Mouse (Mus musculus) stomach, embryonic 16.5 days (tissue): ENCODE data around the gene Adcy1. TPM values are rescaled to one million over a fixed set of nuclear protein-coding genes. Genes with fewer than 3 reads are reported as not detected.
"Not testable (repeated sequence)": the region's sequence is repeated elsewhere in the genome, so short reads cannot be mapped to it uniquely, and the experiment has no call there.

Experiments used
- ATAC-seq: fragments of 200-750 bp; cut with Nextera tagmentation; 2 replicates; pipeline ENCODE4 v1.8.0; 2017; ENCODE audit warnings: moderate number of reproducible peaks, moderate TSS enrichment; ENCODE audit not compliant: insufficient read depth, low FRiP score
- H3K27ac ChIP-seq: fragments of 300-500 bp; sonication (generic); 2 replicates; pipeline ENCODE4 v1.5.1; 2014; ENCODE audit warnings: low read length
- H3K27me3 ChIP-seq: fragments of 300-500 bp; sonication (generic); 2 replicates; pipeline ENCODE4 v1.6.1; 2014; ENCODE audit warnings: low read length, control low read depth, mixed read lengths; ENCODE audit not compliant: control insufficient read depth, insufficient read depth
- H3K36me3 ChIP-seq: fragments of 300-500 bp; sonication (generic); 2 replicates; pipeline ENCODE4 v1.6.1; 2014; ENCODE audit warnings: low read length; ENCODE audit not compliant: control insufficient read depth, insufficient read depth
- H3K4me1 ChIP-seq: fragments of 300-500 bp; sonication (generic); 2 replicates; pipeline ENCODE4 v1.6.1; 2014; ENCODE audit warnings: low read length, control low read depth, mixed read lengths; ENCODE audit not compliant: control insufficient read depth, insufficient read depth
- H3K4me2 ChIP-seq: fragments of 300-500 bp; sonication (generic); 2 replicates; pipeline ENCODE4 v1.6.1; 2014; ENCODE audit warnings: low read depth, low read length, mixed read lengths
- H3K4me3 ChIP-seq: fragments of 300-500 bp; sonication (generic); replicated peaks from 2 replicates; pipeline ENCODE4 v1.5.1; 2014; ENCODE audit warnings: mild to moderate bottlenecking, low read length
- H3K9ac ChIP-seq: fragments of 300-500 bp; sonication (generic); 2 replicates; pipeline ENCODE4 v1.6.1; 2014; ENCODE audit warnings: low read length
- H3K9me3 ChIP-seq: fragments of 300-500 bp; sonication (generic); replicated peaks from 2 replicates; pipeline ENCODE4 v1.6.1; 2016; ENCODE audit warnings: low read length, control low read depth; ENCODE audit not compliant: control insufficient read depth
- WGBS: fragments of 180-500 bp; shearing (Covaris S2); extraction: QIAGEN DNeasy Blood & Tissue Kit; methylation state at CpG from one replicate; pipeline ENCODE4 v1.1.7; 2014; 5-methylcytosine and 5-hydroxymethylcytosine counted together
- polyA plus RNA-seq: library from polyadenylated mRNA; unstranded; fragments of >200 nt; fragmentation: Nextera tagmentation; extraction: Ambion mirVana; gene quantifications from 2 replicates; pipeline ENCODE4 v1.2.1, GENCODE M21; 2015

The Adcy1 gene
- polyA plus RNA-seq, 1 experiment from 2014 or later, result 2.2 TPM

DNA sequence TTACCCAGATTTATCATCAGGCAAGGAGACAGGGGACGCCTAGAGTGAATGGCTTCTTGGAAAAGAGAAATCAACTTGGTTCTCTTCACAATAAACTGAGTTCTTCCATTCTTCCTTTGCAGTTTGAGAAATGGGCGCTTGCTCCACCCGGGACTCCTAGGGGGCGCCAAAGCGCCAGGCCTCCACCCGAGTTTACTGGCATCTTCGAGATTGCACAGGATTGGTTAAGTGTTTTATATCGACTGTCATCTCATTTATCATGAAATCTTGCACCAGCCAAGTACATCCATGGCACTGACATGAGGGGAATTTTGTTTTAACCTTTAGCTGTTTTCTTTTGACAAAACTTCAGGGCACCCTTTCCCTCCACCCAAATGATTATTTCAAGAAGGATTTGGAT lies 152.4 kb downstream of the Adcy1 start:
- no peak overlapping the region for H3K9ac ChIP-seq
- H3K27ac ChIP-seq, result no peak overlapping the region
- no peaks in the 10 kb centered on the region for H3K36me3 ChIP-seq
- no peak overlapping the region for H3K4me2 ChIP-seq
- H3K4me1 ChIP-seq, result peaks cover 16% of the 10 kb centered on the region; the same call in 1 of the 2 replicates
- no peak for ATAC-seq
- no peaks in the 10 kb centered on the region for H3K9me3 ChIP-seq
- WGBS, result 16% methylated on average over 8 of the region's 8 CpGs
- H3K27me3 ChIP-seq, result peaks cover 18% of the 10 kb centered on the region
- no peak overlapping the region for H3K4me3 ChIP-seq

DNA sequence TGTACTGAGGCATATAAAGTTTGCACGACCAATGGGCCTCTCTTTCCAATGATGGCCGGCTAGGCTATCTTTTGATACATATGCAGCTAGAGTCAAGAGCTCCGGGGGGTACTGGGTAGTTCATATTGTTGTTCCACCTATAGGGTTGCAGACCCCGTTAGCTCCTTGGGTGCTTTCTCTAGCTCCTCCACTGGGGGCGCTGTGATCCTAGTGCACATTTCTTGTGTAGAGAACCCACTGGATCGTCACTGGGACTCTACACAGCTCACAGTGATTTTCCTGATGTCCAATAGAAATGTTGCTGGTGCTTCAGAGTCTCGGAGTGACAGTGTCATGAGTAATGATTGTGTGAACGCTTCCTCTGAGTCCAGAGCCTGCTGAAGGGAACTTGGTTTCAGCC lies 158.5 kb downstream of the Adcy1 start:
- not testable (repeated sequence) for H3K36me3 ChIP-seq, H3K9ac ChIP-seq, H3K4me1 ChIP-seq, H3K9me3 ChIP-seq, H3K27me3 ChIP-seq, ATAC-seq, H3K27ac ChIP-seq, H3K4me2 ChIP-seq, H3K4me3 ChIP-seq
- 71% methylated on average over 8 of the region's 8 CpGs for WGBS

DNA sequence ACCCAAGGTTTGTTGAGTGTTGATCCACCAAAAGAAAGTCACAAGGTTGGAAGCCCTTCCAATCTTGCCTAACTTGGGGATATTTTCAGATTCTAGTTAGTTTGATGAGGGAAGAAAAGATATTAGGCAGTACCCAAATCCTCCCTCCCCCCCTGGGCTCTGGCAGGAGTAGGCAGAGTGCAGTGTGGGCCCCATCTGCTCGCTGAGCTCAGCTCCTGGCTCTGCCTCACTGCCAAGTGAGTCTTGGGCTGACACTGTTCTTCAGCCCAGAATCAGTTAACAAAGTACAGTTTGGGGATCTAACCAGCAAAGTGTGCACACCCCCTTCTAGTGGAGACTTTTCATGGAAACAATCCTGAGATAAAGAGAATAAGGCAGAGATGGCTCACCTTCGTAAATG lies 162.9 kb downstream of the Adcy1 start:
- H3K36me3 ChIP-seq, result no peaks in the 10 kb centered on the region
- WGBS, result 64% methylated on average over 2 of the region's 2 CpGs
- no peak overlapping the region for H3K27ac ChIP-seq
- H3K4me3 ChIP-seq, result no peak overlapping the region
- no peaks in the 10 kb centered on the region for H3K9me3 ChIP-seq
- H3K27me3 ChIP-seq, result no peaks in the 10 kb centered on the region
- H3K4me1 ChIP-seq, result no peaks in the 10 kb centered on the region
- no peak overlapping the region for H3K4me2 ChIP-seq
- no peak overlapping the region for H3K9ac ChIP-seq
- no peak for ATAC-seq

- Histone ChIP-seq H3K4me1 (no peaks in the 10 kb centered on the region), H3K4me2 (no peak overlapping the region), H3K27me3 (no peaks in the 10 kb centered on the region), H3K36me3 (no peaks in the 10 kb centered on the region), H3K9me3 (no peaks in the 10 kb centered on the region), H3K4me3 (no peak overlapping the region), H3K9ac (0 out of 2 replicates have a peak overlapping the region, but pooled peaks have one; percentile 18), H3K27ac (no peak overlapping the region)
- whole genome bisulfite sequencing, result 80% methylated on average over 7 of the region's 7 CpGs
- ATAC-seq, result no peak
Observed at GRCm38 (mm10) chr11:7226810-7227550, 163.7 kb downstream of the Adcy1 start.

- WGBS, result 73% methylated on average over 4 of the region's 4 CpGs
Observed at GRCm38 (mm10) chr11:7228107-7228506, 164.8 kb downstream of the Adcy1 start.

More at GRCm38 (mm10) chr11:7228107-7228506, 164.8 kb downstream of the Adcy1 start:
- Histone ChIP-seq H3K4me2 (no peak overlapping the region), H3K4me1 (no peaks in the 10 kb centered on the region), H3K9me3 (no peaks in the 10 kb centered on the region), H3K27me3 (no peaks in the 10 kb centered on the region), H3K9ac (no peak overlapping the region), H3K36me3 (no peaks in the 10 kb centered on the region), H3K4me3 (no peak overlapping the region), H3K27ac (no peak overlapping the region)
- ATAC-seq, result no peak

Other genes starting within 250 kb of the Adcy1 start
- gene Gm11983, start 225.8 kb upstream of the Adcy1 start, polyA plus RNA-seq, result not detected in 2 replicates
- not detected in 2 replicates for gene Gm11985, start 125.1 kb downstream of the Adcy1 start, polyA plus RNA-seq
- gene Igfbp1, start 134.3 kb downstream of the Adcy1 start, polyA plus RNA-seq, result 5.8 and 8.5 TPM in 2 replicates
- 41.4 and 50.8 TPM in 2 replicates for gene Igfbp3, start 150.4 kb downstream of the Adcy1 start, polyA plus RNA-seq